Mouse (Mus musculus) stomach, postnatal 0 days (tissue): Measurements from ENCODE around the gene Polg2. TPM values are rescaled to one million over a fixed set of nuclear protein-coding genes. Genes with fewer than 3 reads are reported as not detected.
"Not testable (repeated sequence)": the region's sequence is repeated elsewhere in the genome, so short reads cannot be mapped to it uniquely, and the experiment has no call there.

Experiments
- ATAC-seq: fragments of 200-750 bp; cut with Nextera tagmentation; 2 replicates; pipeline ENCODE4 v1.8.0; 2017; ENCODE audit not compliant: low FRiP score, low TSS enrichment
- DNase-seq: peaks from one replicate; pipeline ENCODE4 v3.0.0-alpha.2; 2016; ENCODE audit warnings: low spot score
- H3K27ac ChIP-seq: fragments of 300-500 bp; sonication (generic); replicated peaks from 2 replicates; pipeline ENCODE4 v1.5.1; 2014; ENCODE audit warnings: mild to moderate bottlenecking, control low read depth
- H3K27me3 ChIP-seq: fragments of 300-500 bp; sonication (generic); 2 replicates; pipeline ENCODE4 v1.6.1; 2014; ENCODE audit warnings: low read length; ENCODE audit not compliant: control insufficient read depth, insufficient read depth
- H3K36me3 ChIP-seq: fragments of 300-500 bp; sonication (generic); 2 replicates; pipeline ENCODE4 v1.6.1; 2014; ENCODE audit warnings: low read length, mixed read lengths; ENCODE audit not compliant: control insufficient read depth, insufficient read depth
- H3K4me1 ChIP-seq: fragments of 300-500 bp; sonication (generic); replicated peaks from 2 replicates; pipeline ENCODE4 v1.6.1; 2014; ENCODE audit warnings: antibody characterized with exemption; ENCODE audit not compliant: control insufficient read depth, insufficient read depth
- H3K4me2 ChIP-seq: fragments of 300-500 bp; sonication (generic); replicated peaks from 2 replicates; pipeline ENCODE4 v1.6.1; 2014; ENCODE audit warnings: low read depth, mild to moderate bottlenecking, control low read depth, moderate library complexity
- H3K4me3 ChIP-seq: fragments of 300-500 bp; sonication (generic); 2 replicates; pipeline ENCODE4 v1.5.1; 2014; ENCODE audit warnings: low read depth, low read length, control low read depth
- H3K9ac ChIP-seq: fragments of 300-500 bp; sonication (generic); 2 replicates; pipeline ENCODE4 v1.6.1; 2014; ENCODE audit warnings: mild to moderate bottlenecking, low read length, control low read depth, mixed read lengths
- H3K9me3 ChIP-seq: fragments of 300-500 bp; sonication (generic); 2 replicates; pipeline ENCODE4 v1.6.1; 2016; ENCODE audit warnings: low read length; ENCODE audit not compliant: control insufficient read depth
- CTCF ChIP-seq: IDR thresholded peaks from 2 replicates; pipeline ENCODE4 v1.5.1; 2016; ENCODE audit warnings: antibody characterized with exemption, low read depth, mild to moderate bottlenecking, moderate library complexity
- EP300 ChIP-seq: optimal IDR thresholded peaks from 2 replicates; pipeline ENCODE3; 2016; ENCODE audit warnings: antibody characterized with exemption
- WGBS: fragments of 180-500 bp; shearing (Covaris S2); extraction: QIAGEN DNeasy Blood & Tissue Kit; methylation state at CpG from one replicate; pipeline ENCODE4 v1.1.7; 2014; 5-methylcytosine and 5-hydroxymethylcytosine counted together
- polyA plus RNA-seq: library from polyadenylated mRNA; unstranded; fragments of >200 nt; fragmentation: Nextera tagmentation; extraction: Ambion mirVana; gene quantifications from 2 replicates; pipeline ENCODE4 v1.2.1, GENCODE M21; 2015

Gene Polg2
- polyA plus RNA-seq, 1 experiment from 2014 or later, result 8.9 TPM

DNA sequence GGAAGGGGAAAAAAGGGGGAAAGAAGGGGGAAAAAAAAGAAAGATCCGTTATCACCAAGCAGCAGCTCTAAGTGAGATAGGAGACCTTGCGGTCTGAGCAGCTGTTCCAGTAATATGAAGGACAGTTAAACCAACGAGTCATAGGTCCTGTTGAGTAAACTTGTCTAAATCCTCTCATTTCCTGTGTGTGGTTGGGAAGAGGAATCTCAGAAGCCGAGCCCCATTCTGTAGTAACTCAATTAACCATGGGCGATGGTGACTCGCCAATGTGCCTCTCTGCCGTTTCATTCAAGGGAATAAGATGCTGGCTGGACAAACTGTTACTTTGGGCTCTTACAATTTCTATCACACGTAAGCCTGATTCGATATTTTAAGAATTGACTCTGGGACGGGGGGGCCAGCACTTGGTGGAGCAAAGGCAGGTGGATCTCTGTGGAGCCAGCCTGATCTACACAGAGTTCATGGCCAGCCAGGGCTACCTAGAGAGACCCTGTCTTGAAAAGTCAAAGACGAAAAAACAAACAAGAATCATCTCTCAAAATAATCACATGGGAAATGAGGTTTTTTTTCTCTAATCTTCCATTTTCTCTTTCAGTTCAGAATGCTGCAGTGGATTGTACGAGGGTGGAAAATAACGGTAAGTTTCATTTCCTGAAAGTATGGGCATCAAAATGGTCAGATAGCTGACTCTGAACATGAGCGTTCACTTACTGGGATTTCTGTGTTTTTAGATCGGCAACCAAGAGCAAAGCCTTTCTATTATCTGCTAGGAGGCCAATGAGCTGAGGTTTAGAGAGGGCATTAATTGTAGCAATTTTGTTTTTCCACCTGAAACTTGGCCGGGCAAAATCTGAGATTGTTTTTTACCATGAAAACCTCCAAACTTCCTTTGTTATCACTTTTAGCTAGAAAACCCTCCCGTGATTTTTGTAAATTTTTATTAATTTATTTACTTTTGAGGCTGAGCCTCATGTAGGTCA, 28.0 kb downstream of the Polg2 start, which contains the start of gene Milr1:
Gene Milr1, plus strand, starts transcription at position 188 of the 980 bp plus-strand sequence.
- Histone ChIP-seq H3K27ac (no peak within 1 kb of the TSS), H3K4me1 (no peaks in the 10 kb centered on the region), H3K4me3 (no peak within 1 kb of the TSS), H3K9me3 (no peaks in the 10 kb centered on the region), H3K27me3 (no peaks in the 10 kb centered on the region), H3K9ac (no peak within 1 kb of the TSS), H3K36me3 (no peaks in the 10 kb centered on the region), H3K4me2 (no peak within 1 kb of the TSS)
- ATAC-seq (no peak), DNase-seq (no peak)
- WGBS, result 66% methylated on average over 17 of the region's 17 CpGs
- TF ChIP-seq EP300 (no peak), CTCF (no peak)

DNA sequence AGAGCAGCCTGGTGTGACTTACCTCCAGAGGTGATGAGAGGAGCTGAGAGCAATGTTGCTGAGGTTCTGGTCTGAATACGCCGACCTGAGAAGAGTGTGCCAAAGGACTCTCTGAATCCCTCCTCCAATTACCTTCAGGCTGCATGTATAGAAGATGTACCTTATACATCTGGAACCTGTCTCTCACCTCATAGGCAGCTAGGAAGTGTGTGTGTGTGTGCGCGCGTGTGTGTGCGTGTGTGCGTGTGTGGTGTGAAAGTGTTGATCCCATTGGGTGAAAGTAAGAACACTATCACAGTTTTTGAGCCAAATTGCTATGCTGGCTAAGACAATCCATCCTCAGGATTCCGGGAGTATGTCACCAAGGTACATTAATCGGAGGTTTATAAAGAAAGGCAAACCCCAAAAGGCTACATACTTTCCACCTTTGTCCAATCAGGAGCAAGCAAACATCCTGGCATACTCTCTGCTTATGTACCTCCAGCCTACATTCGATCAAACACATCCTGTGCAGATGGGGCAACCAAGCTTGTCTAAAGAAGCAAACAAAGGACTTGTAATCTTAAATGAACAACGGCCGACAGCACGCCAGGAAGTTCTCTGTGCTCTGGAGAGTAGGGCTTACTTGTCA, 29.1 kb downstream of the Polg2 start, which contains the start of gene Pecam1:
Gene Pecam1, minus strand, starts transcription at position 508 of the 631 bp plus-strand sequence.
- Histone ChIP-seq H3K9me3 (no peaks in the 10 kb centered on the region), H3K9ac (no peak within 1 kb of the TSS), H3K36me3 (no peaks in the 10 kb centered on the region), H3K27ac (no peak within 1 kb of the TSS), H3K4me2 (no peak within 1 kb of the TSS), H3K4me1 (no peaks in the 10 kb centered on the region), H3K27me3 (no peaks in the 10 kb centered on the region), H3K4me3 (no peak within 1 kb of the TSS)
- ATAC-seq, result peak; percentile 78
- 59% methylated on average over 13 of the region's 13 CpGs for WGBS
- no peak for TF ChIP-seq EP300
- no peak for TF ChIP-seq CTCF
- DNase-seq, result peak; percentile 41

DNA sequence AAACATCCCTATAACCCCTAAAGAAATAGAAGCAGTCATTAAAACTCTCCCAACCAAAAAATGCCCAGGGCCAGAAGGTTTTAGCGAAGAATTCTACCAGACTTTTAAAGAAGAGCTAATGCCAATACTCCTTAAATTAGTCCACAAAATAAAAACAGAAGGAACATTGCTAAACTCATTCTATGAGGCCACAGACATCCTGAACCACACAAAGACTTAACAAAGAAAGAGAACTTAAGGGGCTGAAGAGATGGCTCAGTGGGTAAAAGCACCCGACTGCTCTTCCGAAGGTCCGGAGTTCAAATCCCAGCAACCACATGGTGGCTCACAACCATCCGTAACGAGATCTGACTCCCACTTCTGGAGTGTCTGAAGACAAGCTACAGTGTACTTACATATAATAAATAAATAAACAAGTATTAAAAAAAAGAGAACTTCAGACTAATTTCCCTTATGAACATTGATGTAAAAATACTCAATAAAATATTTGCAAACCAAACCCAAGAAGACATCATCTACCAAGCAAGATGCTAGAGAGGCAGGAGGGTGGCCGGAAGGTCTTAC, 29.7 kb downstream of the Polg2 start:
- H3K4me2 ChIP-seq, H3K9ac ChIP-seq, H3K36me3 ChIP-seq, H3K4me3 ChIP-seq, H3K4me1 ChIP-seq, DNase-seq, H3K27ac ChIP-seq, H3K9me3 ChIP-seq, H3K27me3 ChIP-seq, ATAC-seq: not testable (repeated sequence)
- 97% methylated on average over 7 of the region's 7 CpGs for WGBS

DNA sequence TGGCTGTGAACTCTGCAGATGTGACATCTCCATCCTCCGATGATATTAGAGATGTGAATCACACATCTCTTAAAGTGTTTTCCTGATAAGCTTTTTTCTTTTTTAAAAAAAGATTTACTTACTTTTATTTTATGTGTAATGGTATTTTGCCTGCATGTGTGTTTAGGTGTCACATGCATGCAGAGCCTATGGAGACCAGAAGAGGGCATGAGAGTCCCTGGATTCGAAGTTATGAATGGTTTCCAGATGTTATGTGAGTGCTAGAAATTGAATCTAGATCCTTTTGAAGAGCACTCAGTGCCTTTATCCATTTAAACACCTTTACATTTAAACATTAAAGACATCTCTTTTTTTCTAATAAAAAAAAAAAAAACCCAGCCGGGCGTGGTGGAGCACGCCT, 34.4 kb downstream of the Polg2 start:
- DNase-seq (no peak), ATAC-seq (no peak)
- no peak overlapping the region for H3K9ac ChIP-seq
- no peaks in the 10 kb centered on the region for H3K4me1 ChIP-seq
- no peaks in the 10 kb centered on the region for H3K27me3 ChIP-seq
- H3K27ac ChIP-seq, result no peak overlapping the region
- TF ChIP-seq CTCF, result peak; percentile 63
- TF ChIP-seq EP300, result no peak
- H3K4me3 ChIP-seq, result no peak overlapping the region
- H3K36me3 ChIP-seq, result no peaks in the 10 kb centered on the region
- WGBS, result 84% methylated on average over 5 of the region's 5 CpGs
- no peaks in the 10 kb centered on the region for H3K9me3 ChIP-seq
- H3K4me2 ChIP-seq, result no peak overlapping the region

DNA sequence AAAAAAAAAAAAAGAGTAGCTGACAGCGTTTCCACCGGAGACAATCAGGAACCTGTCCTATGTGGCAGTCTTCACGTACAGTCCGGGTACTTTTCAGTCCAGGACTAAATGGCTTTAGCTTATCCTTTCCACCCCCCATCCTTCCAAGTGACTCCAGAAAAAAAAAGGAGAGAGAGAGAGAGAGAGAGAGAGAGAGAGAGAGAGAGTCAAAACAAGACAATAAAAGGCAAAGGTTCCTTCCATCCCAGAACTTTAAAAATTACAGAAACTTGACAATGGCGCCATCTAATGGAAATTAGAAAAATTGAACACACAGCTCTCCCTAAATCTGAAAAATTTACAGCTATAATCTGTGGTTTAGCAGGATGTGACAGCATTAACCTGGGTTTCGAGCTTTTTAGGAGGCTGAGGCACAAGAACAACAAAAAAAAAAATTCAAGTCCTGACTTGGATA, 36.9 kb downstream of the Polg2 start:
- TF ChIP-seq CTCF (peak; percentile 82), EP300 (no peak)
- Histone ChIP-seq H3K4me1 (no peaks in the 10 kb centered on the region), H3K36me3 (no peaks in the 10 kb centered on the region), H3K27ac (no peak overlapping the region), H3K4me3 (no peak overlapping the region), H3K27me3 (no peaks in the 10 kb centered on the region), H3K9ac (no peak overlapping the region), H3K9me3 (no peaks in the 10 kb centered on the region), H3K4me2 (no peak overlapping the region)
- 43% methylated on average over 6 of the region's 6 CpGs for WGBS
- ATAC-seq (no peak), DNase-seq (no peak)
